Mouse (Mus musculus) frontal cortex, postnatal 36 days (tissue): ENCODE results near the gene Tcl1b4.

ENCODE experiments used
- DNase-seq, 2 experiments: peaks; one replicate each; pipeline ENCODE4 v3.0.0; 2022; ENCODE audit warnings: low spot score in 2 of 2

The Tcl1b4 gene

GRCm38 (mm10) chr12:105248763-105249233, 47.0 kb downstream of the Tcl1b4 start:
- DNase-seq, result no peak

GRCm38 (mm10) chr12:105253796-105254195, 52.0 kb downstream of the Tcl1b4 start:
- DNase-seq, result no peak
